Mouse (Mus musculus) 416B (cell line): ENCODE results near the gene Ppp1r3g.
A peak's percentile ranks its signal among the peaks of the same experiment; 100 is the strongest.
"Not testable (repeated sequence)": the region's sequence is repeated elsewhere in the genome, so short reads cannot be mapped to it uniquely, and the experiment has no call there.

Source experiments
- DNase-seq: peaks from one replicate; pipeline ENCODE4 v3.0.0; 2011; ENCODE audit warnings: low read depth

Ppp1r3g gene

DNA sequence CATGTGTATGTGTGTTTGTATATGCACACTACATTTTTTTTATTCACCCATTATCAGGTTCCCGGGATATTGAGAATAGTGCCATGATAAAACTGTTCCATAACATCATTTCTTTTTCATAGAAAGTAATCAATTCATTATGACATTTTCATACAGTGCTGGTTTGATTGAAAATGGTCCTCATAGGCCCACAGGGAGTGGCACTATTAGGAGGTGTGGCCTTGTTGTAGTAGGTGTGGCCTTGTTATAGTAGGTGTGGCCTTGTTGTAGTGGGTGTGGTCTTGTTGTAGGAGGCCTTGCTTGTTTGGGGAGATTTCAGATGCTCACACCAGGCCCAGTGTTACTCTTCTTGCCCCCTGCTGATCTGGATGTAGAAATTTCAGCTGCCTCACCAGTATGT is at the start of gene Ppp1r3g:
Gene Ppp1r3g (plus strand): TSS at position 301 of the 400 bp plus-strand sequence.
- DNase-seq = no peak

DNA sequence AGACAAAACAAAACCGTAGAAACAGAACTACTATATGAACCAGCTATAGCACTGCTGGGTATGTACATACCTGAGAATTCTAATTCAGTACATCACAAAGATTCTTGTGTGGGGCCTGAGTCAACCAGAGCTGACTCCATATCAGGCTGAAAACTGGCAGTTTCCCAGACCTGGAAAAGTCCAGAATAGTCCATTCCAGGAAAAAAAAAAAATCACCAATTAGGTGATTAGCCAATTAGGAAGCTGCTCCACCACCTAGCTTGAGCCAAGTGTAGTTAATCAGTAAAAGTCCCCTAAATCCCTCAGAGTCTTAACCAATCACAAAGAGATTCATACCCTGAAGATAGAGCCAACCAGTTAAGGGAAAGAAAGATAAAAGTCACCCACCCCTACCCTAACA is 47.2 kb upstream of the Ppp1r3g start:
- DNase-seq = no peak

DNA sequence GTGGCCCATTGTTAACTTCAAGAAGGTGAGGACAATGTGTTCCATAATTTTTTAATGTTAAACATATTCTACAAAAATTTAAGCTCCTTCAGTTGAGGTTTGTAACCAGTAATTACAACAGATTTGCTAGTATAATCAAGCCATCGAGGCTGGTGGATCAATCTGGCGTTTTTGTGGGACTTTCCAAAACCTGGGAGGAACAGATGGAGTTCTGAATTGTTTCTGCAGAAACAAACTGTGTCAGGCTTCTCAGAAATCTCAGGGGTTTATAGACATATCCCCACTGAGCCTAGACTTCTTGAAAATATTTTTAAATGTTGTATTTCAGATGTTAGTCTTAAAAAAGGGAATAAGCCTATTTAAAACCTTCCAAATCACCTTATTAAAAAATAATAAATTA is 20.6 kb upstream of the Ppp1r3g start:
- no peak for DNase-seq

DNA sequence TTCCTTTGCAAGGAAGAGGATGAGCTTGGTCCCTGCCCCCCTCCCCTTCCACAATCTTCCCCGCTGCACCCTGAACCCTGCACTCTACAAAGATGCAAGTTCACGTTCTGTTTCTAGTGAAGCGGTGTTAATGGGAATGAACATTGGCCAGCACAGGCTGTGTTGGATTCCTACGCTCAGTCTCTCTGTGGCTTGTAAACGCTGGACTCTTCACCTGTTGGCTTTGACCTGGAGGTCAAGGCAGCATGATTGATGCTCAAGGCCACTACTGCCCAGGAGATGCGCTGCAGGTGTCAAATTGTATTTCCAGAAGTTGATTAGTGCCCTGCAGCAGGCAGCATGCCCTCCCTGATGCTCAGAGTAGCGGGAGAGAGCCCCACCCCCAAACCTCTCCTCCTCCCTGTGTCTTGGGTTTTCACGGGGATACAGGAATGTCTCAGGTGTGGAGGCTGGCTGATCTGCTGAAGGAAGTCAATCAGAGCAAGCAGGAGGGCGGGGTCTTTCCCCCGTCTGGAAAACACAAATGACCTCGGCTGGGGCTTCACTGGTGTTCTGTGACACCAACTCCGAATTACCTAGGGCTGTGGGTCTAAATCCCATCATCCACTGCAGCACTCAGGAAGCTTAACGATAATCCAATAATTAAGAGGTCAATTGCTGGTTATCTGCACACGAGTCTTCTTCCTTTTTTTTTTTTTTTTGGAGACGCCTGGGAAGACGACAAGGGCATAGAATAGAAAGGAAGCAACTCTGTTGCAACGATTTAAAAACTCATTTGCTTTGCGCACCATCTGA is 18.6 kb upstream of the Ppp1r3g start:
- DNase-seq = no peak

DNA sequence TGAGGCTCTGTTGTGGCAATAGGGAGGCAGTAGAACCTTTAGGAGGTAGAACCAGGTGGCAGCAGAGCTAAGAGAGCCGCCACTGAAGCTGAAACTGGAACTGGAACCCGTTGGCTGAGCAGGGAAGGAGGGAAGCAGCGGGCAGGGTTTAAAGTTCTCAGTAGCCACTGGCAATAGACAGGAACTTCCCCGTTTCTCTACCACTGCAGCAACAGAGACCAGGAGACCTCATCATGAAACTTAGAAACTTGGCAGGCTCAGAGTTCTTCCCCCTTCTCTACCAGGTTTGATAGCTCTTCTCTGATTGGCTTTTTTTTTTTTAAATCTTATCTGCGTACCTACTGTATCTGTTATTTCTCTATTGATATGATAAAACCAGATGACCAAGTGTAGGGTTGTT is 17.7 kb upstream of the Ppp1r3g start:
- no peak for DNase-seq

DNA sequence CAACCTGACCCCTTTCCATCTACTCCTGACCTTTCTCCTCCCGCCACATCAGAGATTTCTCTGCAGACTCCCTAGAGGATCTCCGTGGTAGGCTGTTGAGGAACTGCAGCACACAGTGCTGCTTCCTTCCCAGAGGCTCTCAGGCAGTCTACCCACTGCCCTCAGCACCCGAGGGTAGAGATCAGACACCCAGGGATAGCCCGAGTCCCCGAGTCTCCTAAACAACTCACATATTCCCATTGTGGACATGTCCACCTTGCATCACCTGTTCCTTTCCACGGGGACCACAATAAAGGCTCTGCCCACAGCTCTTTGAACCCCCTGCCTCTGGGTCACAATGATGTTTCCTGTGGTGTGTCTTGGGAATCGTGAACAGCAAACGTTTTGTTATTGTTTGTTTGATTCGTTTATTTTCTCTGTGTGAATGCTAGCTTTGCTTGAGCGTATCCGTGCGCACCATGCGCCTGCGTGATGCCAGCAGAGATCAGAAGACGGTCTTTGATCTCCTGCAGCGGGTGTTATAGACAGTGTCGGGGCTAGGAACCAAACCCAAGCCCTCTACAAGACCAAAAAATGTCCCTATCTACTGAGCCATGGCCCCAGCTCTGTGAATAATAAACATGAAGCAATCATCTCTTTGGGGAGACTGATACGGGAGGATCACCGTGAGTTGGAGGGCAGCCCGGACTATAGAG is 11.8 kb upstream of the Ppp1r3g start:
- no peak for DNase-seq

DNA sequence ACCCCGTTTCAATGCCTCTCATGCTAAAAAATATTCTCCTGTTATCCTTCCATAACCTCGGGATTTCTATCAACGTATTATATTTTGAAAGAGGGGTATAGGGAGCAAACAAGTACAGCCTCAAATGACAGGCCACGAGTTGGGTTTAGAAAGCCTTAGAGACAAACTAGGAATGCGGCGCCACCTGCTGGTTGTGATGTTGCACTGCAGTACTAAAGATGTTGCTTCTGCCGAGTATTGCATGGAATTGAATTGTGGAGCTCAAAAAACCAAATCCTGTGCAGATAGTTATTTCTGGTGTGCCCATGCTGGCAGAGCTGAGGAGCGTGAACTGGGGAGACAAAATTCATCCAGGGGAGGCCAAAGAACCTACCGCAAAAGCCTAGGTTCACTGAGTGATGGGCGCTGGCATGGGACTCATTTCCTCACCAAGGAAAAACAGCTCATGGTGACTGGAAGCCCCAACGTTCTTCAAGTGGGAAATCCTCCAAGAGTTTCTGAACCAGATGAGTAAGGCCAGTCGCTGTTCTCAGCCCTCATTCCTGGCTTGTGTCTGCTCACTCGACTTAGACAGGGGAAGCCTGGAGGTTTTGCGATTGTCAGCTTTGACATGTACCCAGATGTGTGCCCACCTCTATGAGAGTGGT is 11.2 kb upstream of the Ppp1r3g start:
- DNase-seq = peak; percentile 83

DNA sequence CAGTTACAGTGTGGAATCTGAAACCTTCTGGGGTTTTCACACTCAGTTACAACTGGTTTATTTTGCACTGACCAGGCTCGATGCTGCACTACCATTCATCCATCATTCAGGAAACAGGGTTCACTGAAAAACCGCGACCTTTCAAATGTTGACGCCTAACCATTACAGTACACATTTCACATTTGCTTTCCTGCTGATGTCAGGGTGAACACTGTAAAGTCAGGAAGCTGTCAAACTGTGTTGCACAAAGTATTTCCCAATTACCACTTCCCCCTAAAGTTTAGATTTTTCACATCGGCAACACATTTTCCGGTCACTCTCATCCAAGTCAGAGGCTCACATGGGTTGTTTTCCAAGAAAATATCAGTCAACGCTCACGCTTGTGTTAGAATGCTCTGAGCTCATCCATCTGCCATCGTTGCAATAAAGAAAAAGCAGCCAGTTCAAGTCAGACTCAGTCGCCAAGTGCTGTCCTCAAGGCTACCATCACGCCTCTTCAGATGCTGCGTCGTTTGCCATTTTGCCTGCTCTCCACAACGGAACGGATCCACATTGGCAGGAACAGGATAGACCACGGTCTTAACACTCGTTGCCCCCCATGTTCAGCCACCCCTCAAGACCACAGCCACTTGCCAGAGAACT is 8.7 kb upstream of the Ppp1r3g start:
- DNase-seq = peak; percentile 88

DNA sequence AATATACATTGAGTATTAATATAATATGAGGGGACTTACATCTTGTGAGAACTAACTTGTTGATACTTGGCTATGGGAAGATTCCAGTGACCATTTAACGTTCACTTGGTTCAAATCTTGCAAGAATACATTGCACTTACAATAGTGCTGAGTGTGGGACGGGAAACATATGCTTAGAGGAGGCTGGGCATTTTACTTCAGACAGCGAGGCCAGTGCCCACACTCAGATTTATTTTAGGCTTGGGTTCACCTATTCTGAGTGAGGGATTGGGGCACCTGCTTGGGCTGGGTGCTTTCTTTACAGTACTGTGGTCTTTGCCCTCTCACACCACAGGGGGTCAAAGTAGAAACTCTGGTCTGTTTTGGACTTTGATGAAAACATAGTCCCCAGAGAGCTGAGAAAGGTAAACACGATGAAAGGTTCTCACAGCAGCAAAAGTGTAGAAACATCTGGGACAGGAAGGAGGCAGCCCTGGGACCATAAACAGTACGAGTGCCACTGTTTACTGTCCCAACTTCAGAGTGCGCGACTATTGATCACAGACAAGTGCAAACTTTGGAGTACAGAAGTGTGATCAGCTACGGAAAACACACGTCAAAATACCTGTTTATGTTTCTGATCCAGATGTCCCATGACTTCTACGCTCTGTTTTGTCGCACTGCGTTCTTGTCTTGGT is 890 bp downstream of the Ppp1r3g start:
- no peak for DNase-seq

DNA sequence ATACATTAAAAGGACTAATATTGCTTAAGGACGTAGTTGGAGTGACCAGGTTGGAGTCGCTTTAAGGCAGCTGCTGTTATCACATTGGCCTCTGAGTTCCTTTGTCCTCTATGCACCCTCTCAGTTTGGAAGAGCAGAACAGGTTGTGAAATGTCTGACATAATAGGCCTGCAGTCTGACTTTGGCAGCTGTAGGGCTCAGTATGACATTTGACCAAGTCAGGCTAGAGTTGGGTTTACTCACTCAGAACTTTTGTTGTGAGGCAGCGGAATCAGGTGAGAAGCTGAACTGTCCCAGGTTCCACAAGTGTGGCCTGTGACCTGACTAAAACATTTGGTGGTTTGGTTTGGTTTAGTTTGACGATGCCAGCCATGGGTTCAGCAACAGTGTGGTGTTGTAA is 4.9 kb downstream of the Ppp1r3g start:
- DNase-seq = no peak

DNA sequence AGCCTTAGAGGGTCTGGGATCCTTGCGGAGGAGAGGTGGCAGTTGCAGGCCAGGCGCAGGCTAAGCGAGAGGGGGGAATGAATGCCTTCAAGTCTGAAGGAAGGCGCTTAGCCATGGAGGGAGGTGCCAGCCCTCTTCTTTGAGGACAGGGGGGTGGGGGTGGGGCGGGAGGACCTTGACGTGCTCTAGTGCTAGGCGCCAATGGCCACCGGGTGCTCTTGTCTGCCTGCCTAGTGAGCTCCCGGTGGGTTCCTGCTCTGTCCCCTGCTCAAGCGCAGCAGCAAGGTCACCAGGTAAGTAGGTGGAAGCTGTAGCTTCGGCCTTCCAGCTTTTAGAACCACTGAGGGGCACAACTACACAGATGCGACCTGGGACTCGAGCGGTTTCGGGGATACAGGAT is 9.1 kb downstream of the Ppp1r3g start:
- no peak for DNase-seq

DNA sequence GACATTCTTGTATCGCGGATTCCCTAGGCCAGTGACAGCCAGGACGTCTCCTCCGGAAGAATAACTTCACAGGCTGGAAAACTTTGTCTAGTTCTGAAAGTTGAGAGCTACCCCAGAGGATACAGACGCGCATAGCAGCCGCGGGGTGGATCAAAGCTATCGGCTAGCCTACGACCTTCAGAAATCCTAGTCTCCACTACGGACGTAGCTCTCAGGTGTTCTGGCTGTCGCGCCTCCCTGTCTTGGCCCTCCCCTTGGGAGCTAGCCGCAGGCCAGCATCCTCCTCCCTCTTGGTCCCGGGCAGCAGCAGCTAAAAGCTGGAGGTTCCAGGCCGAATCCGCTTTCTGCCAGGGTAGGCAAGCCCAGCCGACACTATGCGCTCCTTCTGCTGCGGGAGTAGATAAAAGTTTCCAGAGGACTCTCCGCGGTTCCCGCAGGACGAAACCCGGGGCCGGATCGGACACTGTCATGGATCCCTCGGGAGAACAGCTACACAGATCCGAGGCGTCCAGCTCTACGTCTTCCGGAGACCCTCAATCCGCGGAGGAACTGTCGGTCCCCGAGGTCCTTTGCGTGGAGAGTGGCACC is 9.6 kb downstream of the Ppp1r3g start:
- no peak for DNase-seq

DNA sequence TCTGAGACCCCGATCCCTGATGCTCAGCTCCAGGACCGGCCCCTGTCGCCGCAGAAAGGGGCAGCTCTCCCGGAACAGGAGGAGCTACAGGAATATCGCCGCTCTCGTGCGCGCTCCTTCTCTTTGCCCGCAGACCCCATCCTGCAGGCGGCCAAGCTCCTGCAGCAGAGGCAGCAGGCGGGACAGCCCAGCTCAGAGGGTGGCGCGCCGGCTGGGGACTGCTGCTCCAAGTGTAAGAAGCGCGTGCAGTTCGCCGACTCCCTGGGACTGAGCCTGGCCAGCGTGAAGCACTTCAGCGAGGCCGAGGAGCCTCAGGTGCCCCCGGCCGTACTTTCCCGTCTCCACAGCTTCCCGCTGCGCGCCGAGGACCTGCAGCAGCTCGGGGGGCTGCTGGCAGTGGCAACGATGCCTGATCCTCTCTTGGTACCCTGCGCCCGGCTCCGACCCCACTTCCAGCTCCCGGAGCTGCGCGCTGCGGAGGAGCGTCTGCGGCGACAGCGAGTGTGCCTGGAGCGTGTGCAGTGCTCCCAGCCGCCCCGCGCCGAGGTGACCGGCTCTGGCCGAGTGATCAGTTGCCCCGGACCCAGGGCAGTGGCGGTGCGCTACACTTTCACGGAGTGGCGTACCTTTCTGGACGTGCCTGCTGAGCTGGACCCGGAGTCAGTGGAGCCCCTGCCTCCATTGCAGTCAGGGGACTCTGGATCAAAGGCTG is 10.2 kb downstream of the Ppp1r3g start:
- no peak for DNase-seq

DNA sequence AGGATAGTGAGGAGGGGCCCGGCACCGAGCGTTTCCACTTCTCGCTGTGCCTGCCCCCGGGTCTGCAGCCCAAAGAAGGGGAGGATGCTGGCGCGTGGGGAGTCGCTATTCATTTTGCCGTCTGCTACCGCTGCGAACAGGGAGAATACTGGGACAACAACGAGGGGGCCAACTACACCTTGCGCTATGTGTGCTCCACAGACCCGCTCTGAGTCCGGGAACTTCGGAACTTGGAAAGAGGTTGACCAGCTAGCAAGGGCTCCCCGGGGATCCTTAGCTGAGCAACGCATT is 10.7 kb downstream of the Ppp1r3g start:
- DNase-seq = no peak

DNA sequence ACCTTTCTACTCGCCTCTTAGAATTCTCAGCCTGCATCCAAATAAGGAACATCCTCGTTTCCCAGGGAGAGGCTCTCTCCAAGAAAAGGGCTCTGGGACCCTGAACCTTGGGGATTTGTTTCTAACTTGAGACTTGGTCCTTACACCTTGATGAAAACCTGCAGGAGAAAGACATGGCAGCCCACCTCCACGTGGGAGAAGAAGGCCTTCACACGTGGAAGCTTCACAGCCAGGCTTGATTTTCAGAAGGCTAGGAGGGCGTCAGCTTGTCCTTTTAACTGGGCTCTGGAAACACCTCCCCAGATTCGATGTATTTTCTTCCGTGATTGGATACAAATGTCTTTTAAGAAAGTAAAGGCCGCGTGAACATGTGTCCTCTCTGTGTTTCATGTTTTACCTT is 11.2 kb downstream of the Ppp1r3g start:
- no peak for DNase-seq

DNA sequence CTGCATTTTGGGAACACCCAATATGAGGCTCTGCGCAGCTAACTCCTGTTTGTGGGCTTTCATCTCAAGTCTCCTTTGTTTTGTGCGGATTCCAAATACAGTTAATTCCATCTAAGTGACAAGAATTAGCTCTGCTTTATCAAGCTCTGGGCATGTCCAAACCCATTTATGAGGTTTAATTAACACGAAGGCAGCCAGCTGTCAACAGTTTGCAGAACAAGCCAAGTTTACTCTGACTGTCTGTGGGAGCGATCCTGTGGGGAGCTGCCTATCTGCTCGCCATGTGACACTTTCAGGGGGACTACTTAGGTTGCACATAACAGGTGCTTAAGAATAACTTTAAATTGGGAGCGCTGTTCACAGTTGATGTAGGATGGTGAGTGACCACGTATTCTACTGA is 18.3 kb downstream of the Ppp1r3g start:
- no peak for DNase-seq

DNA sequence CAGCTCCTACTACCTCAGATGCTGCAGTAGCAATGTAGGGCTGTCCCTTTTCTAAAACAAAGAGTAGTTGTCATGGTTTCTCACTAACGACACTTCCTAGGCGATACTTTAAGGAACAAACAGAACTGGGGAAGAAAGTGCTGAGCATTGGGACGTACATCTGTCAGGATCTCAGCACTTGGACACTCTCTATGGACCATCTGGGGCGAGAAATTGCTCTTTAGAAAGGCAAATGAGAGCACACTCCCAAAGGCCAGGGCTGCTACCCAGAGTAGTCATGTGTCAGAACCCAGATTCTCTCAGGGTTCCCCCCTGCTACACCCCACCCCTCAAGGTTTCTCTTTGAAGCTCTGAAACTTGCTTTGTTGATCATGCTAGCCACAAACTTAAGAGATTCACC is 21.8 kb downstream of the Ppp1r3g start:
- DNase-seq = no peak

DNA sequence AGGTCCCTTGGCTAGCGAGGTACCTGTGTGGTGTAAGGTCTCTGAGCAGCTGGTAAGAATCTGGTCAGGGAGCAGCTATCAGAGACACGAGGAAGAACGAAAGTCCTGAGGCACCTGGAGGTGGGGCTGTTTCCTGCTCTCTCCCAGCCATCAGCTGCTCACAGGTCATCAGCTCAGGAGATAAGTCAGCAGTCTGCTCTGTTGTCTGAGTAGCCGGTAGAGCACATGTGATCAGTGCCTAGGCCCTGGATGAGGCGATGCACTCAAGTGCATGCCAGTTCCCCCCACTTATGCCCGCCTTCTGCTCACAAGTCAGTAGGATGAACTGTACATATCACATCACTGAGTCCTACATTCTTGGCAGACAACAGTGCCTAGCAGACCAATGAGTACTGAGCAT is 24.3 kb downstream of the Ppp1r3g start:
- no peak for DNase-seq

DNA sequence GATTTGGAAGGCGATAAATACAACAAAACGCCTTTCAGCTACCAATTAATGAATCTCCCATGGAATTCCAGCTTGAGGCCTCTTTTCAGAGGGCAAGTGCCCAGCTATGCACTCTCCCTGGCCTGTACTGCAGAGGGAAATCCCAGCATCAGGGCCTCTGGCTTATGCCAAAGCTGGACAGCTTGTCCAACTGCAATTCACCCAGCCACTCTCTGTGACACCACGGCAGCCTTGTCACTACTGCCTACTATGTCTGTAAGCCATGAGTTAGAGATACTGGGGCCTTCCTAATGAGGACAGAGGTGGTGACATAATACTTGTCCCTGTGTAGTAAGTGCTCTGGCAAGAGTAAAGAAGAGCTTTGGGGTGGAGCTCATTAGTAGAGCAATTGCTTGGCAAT is 30.7 kb downstream of the Ppp1r3g start:
- DNase-seq = no peak

DNA sequence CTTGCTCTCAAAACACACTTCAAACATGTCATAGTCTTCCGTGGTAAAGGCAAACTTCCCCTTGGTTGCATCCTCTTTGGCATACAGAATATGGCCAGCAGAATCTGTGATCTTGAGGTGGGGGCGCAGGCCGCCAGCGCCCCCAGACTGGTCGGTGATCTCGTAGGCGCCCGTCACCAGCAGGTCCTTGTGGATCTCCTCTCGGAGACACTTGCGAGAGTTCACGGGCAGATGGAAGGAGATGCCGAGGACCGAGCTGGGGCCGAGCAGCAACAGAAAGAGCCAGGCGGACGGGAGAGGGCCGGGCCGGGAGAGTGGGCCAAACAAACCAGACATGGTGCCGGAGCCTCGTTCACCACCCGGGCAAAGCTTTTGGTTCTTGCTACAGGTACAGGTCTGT is 32.5 kb downstream of the Ppp1r3g start:
- not testable (repeated sequence) for DNase-seq

DNA sequence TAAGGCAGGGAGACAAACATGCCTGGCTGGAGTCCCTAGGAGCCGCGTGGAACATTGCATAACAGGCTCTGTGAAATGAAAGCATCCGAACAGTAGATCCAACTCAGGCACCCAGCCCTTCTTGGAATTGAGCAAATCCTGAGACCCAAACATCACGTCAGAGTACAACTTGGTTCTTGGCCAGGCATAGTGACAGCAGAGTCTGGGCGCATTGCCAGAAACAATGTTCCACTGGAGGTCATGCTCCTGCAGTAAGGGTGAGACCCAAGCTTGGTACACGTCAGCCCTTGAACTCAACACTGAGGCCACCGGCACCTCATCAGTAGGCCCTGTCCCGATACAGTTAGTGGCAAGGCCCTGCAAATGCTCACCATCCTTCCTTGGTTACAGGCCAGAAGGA is 35.4 kb downstream of the Ppp1r3g start:
- DNase-seq = no peak
